Mouse (Mus musculus) 3134 (cell line): Measurements from ENCODE around the gene Galntl6.

Source experiments
- DNase-seq: peaks from one replicate; pipeline ENCODE4 v3.0.0-alpha.2; 2011; ENCODE audit warnings: low spot score; ENCODE audit not compliant: insufficient read length; ENCODE audit errors: extremely low read depth

The Galntl6 gene

DNA sequence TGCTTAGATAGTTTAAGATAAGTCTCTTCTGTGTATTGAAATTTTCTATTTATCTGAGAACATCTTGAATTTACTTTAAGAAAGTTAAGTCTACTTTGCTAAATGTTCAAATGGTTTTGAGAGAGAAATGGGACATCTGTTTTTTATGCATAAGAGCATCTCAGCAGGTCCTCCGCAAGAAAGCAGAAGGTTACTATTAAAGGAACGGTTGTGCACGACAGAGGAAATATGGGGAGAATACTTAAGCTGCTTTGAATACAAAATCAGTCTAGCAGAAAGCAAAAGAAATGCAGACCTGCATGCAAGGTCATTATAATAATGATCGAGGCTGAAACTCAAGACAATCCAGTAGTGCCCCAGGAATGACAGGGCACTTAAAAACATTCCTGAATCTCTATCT, 621.0 kb downstream of the Galntl6 start:
- no peak for DNase-seq

- no peak for DNase-seq
These were observed 622.4 kb downstream of the Galntl6 start for GRCm38 (mm10) chr8:58290080-58290479.

GRCm38 (mm10) chr8:58265485-58265884, 647.0 kb downstream of the Galntl6 start:
- no peak for DNase-seq

DNA sequence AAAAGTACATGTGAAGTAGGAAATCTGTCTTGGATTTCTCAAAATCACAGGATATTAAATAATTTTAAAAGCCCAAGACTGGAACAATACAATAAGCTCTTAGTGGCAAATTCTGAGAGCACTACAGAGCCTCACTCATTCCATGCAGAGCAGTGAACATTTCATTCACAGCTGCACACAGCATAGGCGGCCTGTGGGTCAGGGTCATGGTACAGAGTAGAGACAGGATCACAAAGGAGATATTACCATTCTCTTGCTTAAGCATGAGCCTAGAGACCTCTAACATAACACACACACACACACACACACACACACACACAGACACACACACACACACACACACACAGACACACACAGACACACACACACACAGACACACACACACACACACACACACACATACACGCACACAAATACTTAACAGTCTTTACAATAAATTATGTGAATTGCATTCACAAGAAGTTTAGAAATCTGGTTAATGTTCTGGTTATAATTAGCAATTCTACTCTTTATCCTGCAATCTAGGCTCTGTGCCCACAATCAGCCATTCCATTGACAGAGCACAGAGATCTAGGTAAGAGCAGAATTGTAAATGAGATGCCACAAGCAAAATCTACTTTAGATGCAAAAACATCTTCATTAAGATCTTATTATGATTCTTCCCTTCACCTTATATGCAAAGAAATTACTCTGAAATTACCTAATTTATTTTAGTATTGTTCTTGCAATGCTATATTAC, 653.7 kb downstream of the Galntl6 start:
- DNase-seq: no peak

DNA sequence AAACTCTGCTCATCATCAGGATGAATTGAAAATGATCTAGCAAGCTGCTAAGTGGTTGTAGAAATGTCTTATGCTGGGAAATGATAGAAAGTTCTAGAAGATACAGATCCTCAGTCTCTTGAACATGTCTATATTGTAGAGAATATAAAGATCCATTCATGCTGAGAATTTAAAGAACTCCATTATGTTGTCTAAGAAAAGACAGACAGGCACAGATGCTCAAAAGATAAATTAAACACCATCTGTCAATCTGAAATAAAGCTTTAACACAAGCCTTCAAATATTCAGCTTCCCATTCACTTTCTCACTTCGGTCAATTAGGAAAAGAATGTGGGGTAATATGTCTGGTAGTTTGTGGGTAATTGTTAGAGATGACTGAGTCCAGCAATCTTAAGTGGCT, 658.8 kb downstream of the Galntl6 start:
- no peak for DNase-seq

GRCm38 (mm10) chr8:58244830-58245229, 667.6 kb downstream of the Galntl6 start:
- DNase-seq: no peak

DNA sequence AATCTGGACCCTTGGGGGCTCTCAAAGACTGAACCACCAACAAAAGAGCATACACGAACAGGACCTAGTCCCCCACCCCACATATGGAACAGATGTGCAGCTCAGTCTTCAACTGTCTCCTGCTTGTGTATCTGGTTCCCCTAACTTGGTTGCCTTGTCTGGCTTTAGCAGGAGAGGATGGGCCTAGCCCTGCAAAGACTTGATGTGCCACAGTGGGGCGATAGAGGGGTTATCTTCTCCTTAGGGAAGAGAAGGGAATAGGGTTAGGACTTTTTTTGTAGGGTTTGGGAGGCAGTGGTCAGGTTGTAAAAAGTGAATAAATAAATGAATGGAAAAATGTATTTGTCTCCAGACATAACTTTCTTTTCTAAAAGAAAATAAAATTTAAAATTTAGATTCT, 678.2 kb downstream of the Galntl6 start:
- no peak for DNase-seq

GRCm38 (mm10) chr8:58228725-58229124, 683.7 kb downstream of the Galntl6 start:
- DNase-seq: no peak

DNA sequence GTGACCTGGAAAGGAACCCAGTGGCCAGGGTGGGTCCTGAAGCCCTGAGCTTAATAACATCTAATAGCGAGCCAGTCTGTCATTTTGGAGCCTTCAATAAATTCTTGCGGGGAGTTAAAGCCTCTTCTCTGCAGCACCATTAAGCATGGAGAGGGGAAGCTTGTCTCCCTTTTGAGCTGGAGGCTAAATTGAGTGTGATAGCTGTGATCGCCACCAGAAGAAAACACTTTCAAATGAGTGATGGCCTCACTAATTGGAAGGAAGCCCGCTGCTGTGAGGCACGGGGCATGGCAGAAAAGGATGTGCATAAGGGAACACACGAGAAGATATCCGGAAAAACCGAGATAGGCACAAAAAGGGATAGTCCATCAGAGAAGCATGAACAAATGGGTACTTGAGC, 694.6 kb downstream of the Galntl6 start:
- DNase-seq: no peak

DNA sequence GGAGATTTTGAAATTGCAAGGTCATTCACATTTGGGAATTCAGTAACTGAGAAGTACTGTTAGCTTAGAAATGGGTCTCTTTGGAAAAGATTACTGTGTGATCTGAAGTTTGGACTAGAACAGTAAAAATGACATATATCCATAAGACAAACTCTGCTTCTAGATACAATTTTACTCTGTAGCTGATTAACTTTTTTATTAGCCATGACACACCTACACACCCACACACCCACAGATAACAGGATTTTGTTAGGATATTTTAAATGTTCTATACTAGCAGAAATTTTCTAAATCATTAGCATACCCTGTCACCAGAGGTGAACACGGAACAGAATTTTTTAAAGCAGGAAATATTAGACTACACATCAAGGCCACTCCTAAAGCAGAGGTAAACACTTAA, 722.7 kb downstream of the Galntl6 start:
- DNase-seq: no peak

DNA sequence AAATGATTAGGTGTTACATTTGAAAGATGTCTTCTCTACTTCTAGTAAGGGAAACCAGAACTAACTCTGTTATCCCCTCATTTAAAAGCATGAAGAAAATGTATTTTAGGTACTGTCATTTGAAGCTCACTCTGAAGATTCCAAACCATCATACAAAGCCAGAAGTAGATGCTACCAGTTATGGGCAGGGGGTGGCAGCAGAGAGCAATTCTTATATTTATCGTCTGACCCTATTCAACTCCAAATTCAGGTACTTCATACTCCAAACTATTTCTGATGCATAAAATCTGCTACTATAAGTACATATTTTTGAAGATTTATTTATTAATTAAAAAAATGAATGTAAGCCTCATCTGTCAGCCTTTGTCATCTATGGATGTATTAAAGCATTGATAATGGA, 765.5 kb downstream of the Galntl6 start:
- no peak for DNase-seq

- no peak for DNase-seq
These were observed 825.7 kb downstream of the Galntl6 start for GRCm38 (mm10) chr8:58086733-58087132.

- no peak for DNase-seq
These were observed 827.5 kb downstream of the Galntl6 start for GRCm38 (mm10) chr8:58084931-58085330.

DNA sequence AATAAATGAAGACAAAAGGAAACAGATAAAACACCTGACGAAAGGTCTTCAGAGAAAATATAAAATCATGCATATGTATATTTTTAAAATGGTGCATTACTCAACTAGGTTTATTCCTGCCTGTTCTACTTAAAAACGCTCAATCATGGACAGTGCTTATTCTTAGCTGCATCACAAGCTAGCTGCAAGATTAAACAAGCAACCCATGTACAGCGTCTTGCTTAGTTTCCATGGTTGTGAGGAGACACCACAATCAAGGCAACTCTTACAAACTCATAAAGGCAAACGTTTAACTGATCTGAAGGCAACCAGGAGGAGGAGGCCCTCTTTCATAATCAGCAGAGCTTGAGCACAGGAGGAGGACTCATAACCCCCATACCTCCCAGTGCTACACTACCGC, 830.7 kb downstream of the Galntl6 start:
- no peak for DNase-seq

GRCm38 (mm10) chr8:58074611-58075010, 837.8 kb downstream of the Galntl6 start:
- no peak for DNase-seq

DNA sequence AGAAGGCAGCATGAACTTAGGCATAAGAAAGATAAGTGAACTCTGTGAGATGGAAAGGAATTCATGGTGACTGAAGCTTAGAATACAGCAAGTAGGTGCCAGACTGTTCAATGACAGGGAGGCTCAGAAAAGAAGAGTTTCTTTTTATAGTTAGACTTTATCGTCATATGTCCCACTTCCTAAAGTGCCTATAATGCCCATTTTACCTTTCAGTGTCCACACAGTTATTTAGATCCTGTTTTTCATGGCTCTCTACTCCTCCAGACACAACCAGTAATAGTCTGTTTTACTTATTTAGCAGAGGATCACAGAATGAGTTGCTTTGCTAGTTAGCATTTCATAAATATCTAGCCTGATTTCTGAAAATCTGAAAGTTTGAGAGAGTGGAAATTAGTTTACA, 838.7 kb downstream of the Galntl6 start:
- DNase-seq: no peak

GRCm38 (mm10) chr8:58032271-58032670, 880.2 kb downstream of the Galntl6 start:
- no peak for DNase-seq

GRCm38 (mm10) chr8:58025558-58025957, 886.9 kb downstream of the Galntl6 start:
- no peak for DNase-seq

- DNase-seq: no peak
These were observed 887.3 kb downstream of the Galntl6 start for GRCm38 (mm10) chr8:58025094-58025493.

- DNase-seq: no peak
These were observed 888.8 kb downstream of the Galntl6 start for GRCm38 (mm10) chr8:58023426-58024176.

- DNase-seq: no peak
These were observed 922.8 kb downstream of the Galntl6 start for GRCm38 (mm10) chr8:57989428-57990171.

DNA sequence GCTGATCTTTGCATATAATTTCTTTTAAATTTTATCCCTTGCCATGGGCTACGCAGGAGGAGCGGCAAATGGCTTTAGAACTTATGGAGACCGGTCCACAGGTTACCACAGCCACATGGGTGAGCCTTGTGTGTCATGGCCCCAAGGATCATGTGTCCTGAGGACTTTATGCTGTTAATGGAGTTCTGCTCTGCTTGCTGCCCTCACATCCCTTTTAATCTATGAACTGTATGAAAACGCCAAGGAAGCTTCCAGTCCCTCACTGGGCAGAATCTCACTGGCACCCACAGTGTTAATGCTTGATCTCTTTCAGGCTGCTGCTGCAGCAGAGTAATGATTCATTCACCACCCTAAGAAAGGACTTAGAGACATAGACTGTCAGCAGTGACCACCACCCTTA, 935.1 kb downstream of the Galntl6 start:
- DNase-seq: no peak
